Mouse (Mus musculus): Measurements from ENCODE around the gene Ggt6. TPM values are rescaled to one million over a fixed set of nuclear protein-coding genes. Genes with fewer than 3 reads are reported as not detected.

The Ggt6 gene
- polyA plus RNA-seq, 1 experiment from 2014 or later, result not detected

DNA sequence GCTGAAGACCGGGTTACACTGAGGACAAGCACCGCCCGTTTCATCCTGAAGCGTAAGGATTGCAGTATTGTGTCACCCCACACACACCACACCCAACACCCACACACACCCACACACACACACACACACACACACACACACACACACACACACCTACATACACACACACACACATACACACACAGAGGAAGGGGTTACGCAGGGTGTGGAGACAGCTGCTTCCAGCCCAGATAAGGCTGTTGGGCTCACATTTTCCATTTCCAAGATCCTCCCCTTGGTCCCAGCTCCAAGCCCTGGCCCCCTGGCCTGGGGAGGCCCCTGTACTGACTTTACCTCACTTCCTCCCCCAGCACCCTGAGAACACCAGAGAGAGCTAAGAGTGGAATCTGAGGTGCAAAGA, 18.7 kb upstream of the Ggt6 start:
- H3K36me3 ChIP-seq (ENCODE audit: control insufficient read depth, insufficient read depth, low read length), result no peaks in the 10 kb centered on the region
- H3K4me2 ChIP-seq (replicated peaks; ENCODE audit: low read depth, low read length), result no peak overlapping the region
- no peak overlapping the region for H3K27ac ChIP-seq (ENCODE audit: low read depth, low read length)
- no peaks in the 10 kb centered on the region; the same call in 1 of the 2 replicates for H3K27me3 ChIP-seq (ENCODE audit: control insufficient read depth, insufficient read depth, low read length)
- no peaks in the 10 kb centered on the region for H3K9me3 ChIP-seq (ENCODE audit: control insufficient read depth, low read length)
- no peak overlapping the region for H3K9ac ChIP-seq (ENCODE audit: low read depth, low read length)
- H3K4me3 ChIP-seq (ENCODE audit: low read depth, low read length), result no peak overlapping the region
- ATAC-seq (ENCODE audit: low FRiP score), result no peak
- DNase-seq (ENCODE audit: low spot score), result no peak
- H3K4me1 ChIP-seq (replicated peaks; ENCODE audit: control insufficient read depth, insufficient read depth, low read length), result peaks cover 3% of the 10 kb centered on the region; the same call in 1 of the 2 replicates
- WGBS, result 84% methylated on average over 4 of the region's 5 CpGs

DNA sequence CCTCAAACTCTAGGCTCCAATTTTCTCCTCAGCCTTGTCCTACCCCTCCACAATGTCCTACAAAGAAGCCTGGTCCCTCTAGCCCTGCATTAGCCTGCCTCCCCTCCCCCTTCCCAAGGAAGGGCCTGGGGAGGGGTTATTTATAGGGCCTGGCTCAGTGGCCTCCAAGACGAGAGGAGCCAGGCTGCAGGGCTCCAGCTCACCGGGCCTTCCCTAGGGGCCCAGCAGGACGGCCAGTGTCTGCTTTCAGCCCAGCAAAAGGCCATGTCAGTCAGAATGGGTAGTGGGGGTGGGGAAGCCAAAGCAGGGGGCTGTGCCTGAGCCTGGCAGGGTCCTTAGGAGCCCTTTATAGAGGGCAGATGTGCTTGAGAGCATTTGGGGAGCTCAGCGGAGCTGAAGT, 17.9 kb upstream of the Ggt6 start:
- 8% methylated on average over 4 of the region's 4 CpGs for WGBS
- Histone ChIP-seq H3K4me1 (replicated peaks; ENCODE audit: control insufficient read depth, insufficient read depth, low read length) (peaks cover 3% of the 10 kb centered on the region; the same call in 1 of the 2 replicates), H3K36me3 (ENCODE audit: control insufficient read depth, insufficient read depth, low read length) (no peaks in the 10 kb centered on the region), H3K4me3 (ENCODE audit: low read depth, low read length) (no peak overlapping the region), H3K27me3 (ENCODE audit: control insufficient read depth, insufficient read depth, low read length) (no peaks in the 10 kb centered on the region; the same call in 1 of the 2 replicates), H3K4me2 (replicated peaks; ENCODE audit: low read depth, low read length) (no peak overlapping the region), H3K9ac (ENCODE audit: low read depth, low read length) (0 out of 2 replicates have a peak overlapping the region, but pooled peaks have one; percentile 4), H3K9me3 (ENCODE audit: control insufficient read depth, low read length) (no peaks in the 10 kb centered on the region), H3K27ac (ENCODE audit: low read depth, low read length) (no peak overlapping the region)
- DNase-seq (ENCODE audit: low spot score) (no peak), ATAC-seq (ENCODE audit: low FRiP score) (no peak)

DNA sequence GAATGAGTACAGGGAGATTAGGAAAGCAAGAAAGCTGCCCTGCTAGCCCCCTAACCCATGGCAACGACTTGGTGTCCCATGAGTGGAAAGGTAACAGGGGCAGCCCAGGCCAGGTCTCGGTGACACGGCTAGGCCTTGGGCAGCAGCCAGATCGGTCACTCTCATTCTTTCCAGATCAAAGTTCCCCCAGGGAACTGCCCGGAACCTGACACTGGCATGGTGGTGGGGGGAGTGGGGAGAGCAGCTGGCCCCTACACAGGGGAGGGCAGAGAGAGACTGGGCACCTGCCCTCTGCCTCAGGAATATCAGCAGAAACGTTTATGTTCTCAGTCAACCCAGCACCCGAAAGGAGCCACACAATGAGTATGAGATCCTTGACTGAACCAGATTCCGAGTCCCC, 17.1 kb upstream of the Ggt6 start:
- DNase-seq (ENCODE audit: low spot score) (no peak), ATAC-seq (ENCODE audit: low FRiP score) (no peak)
- no peak overlapping the region for H3K9ac ChIP-seq (ENCODE audit: low read depth, low read length)
- H3K27me3 ChIP-seq (ENCODE audit: control insufficient read depth, insufficient read depth, low read length), result no peaks in the 10 kb centered on the region; the same call in 1 of the 2 replicates
- no peak overlapping the region for H3K27ac ChIP-seq (ENCODE audit: low read depth, low read length)
- H3K4me3 ChIP-seq (ENCODE audit: low read depth, low read length), result no peak overlapping the region
- H3K4me1 ChIP-seq (replicated peaks; ENCODE audit: control insufficient read depth, insufficient read depth, low read length), result peaks cover 3% of the 10 kb centered on the region; the same call in 1 of the 2 replicates
- 48% methylated on average over 8 of the region's 8 CpGs for WGBS
- H3K9me3 ChIP-seq (ENCODE audit: control insufficient read depth, low read length), result no peaks in the 10 kb centered on the region
- H3K36me3 ChIP-seq (ENCODE audit: control insufficient read depth, insufficient read depth, low read length), result no peaks in the 10 kb centered on the region
- H3K4me2 ChIP-seq (replicated peaks; ENCODE audit: low read depth, low read length), result no peak overlapping the region

DNA sequence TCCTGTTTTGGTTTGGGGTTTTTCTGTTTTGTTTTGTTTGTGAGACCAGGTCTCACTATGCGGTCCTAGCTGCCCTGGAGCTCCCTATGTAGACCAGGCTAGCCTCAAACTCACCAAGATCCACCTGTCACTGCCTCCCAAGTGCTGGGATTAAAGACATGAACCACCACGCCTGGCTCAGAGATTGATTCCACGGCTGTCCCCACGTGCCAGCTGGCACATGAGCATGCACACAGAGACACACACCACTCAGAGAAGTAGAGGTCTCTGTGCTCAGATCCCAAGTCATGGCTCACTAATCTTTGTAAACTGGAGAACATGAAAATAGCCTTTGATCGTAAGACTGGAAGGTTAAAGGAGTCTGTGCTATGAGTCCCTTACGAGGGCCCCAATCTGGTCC, 16.3 kb upstream of the Ggt6 start:
- Histone ChIP-seq H3K4me2 (replicated peaks; ENCODE audit: low read depth, low read length) (no peak overlapping the region), H3K4me3 (ENCODE audit: low read depth, low read length) (no peak overlapping the region), H3K27ac (ENCODE audit: low read depth, low read length) (no peak overlapping the region), H3K4me1 (replicated peaks; ENCODE audit: control insufficient read depth, insufficient read depth, low read length) (peaks cover 3% of the 10 kb centered on the region; the same call in 1 of the 2 replicates), H3K27me3 (ENCODE audit: control insufficient read depth, insufficient read depth, low read length) (no peaks in the 10 kb centered on the region; the same call in 1 of the 2 replicates), H3K9me3 (ENCODE audit: control insufficient read depth, low read length) (no peaks in the 10 kb centered on the region), H3K36me3 (ENCODE audit: control insufficient read depth, insufficient read depth, low read length) (no peaks in the 10 kb centered on the region), H3K9ac (ENCODE audit: low read depth, low read length) (no peak overlapping the region)
- 86% methylated on average over 6 of the region's 6 CpGs for WGBS
- ATAC-seq (ENCODE audit: low FRiP score), result no peak
- no peak for DNase-seq (ENCODE audit: low spot score)

DNA sequence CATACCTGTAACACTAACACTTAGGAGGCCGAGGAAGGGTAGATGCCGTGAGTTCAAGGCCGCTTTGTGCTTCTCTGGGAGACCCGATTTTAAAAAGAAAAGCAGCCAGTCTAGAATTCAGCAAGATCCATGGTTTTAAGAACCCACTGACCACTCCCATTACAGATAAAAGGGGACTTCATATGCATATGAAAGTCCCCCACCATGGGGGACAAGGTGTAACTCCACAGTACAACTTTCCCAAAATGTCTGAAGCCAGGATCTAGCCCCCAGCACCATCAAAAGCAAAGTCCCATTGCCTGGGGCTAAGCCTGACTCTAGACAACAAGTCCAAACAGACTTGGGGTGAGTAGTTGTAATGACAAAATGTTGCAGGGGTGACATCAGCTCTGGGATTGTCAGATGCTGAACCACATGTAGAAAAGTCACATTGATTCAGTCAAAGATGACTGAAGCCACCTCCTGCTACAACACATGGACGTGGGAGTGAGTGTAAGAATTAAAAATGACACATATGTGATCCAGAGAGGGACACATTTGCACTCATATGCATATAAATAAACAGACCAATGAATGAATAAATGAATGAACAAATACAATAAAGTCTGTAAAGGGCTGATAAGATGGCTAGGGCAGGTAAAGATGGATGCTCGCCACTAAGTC, 14.7 kb upstream of the Ggt6 start:
- H3K4me1 ChIP-seq (replicated peaks; ENCODE audit: control insufficient read depth, insufficient read depth, low read length), result peaks cover 3% of the 10 kb centered on the region; the same call in 1 of the 2 replicates
- no peak overlapping the region for H3K27ac ChIP-seq (ENCODE audit: low read depth, low read length)
- DNase-seq (ENCODE audit: low spot score), result no peak
- WGBS, result 85% methylated on average over 6 of the region's 6 CpGs
- H3K4me3 ChIP-seq (ENCODE audit: low read depth, low read length), result no peak overlapping the region
- no peaks in the 10 kb centered on the region for H3K36me3 ChIP-seq (ENCODE audit: control insufficient read depth, insufficient read depth, low read length)
- H3K9ac ChIP-seq (ENCODE audit: low read depth, low read length), result no peak overlapping the region
- no peaks in the 10 kb centered on the region for H3K9me3 ChIP-seq (ENCODE audit: control insufficient read depth, low read length)
- no peak for ATAC-seq (ENCODE audit: low FRiP score)
- H3K4me2 ChIP-seq (replicated peaks; ENCODE audit: low read depth, low read length), result no peak overlapping the region
- no peaks in the 10 kb centered on the region for H3K27me3 ChIP-seq (ENCODE audit: control insufficient read depth, insufficient read depth, low read length)

DNA sequence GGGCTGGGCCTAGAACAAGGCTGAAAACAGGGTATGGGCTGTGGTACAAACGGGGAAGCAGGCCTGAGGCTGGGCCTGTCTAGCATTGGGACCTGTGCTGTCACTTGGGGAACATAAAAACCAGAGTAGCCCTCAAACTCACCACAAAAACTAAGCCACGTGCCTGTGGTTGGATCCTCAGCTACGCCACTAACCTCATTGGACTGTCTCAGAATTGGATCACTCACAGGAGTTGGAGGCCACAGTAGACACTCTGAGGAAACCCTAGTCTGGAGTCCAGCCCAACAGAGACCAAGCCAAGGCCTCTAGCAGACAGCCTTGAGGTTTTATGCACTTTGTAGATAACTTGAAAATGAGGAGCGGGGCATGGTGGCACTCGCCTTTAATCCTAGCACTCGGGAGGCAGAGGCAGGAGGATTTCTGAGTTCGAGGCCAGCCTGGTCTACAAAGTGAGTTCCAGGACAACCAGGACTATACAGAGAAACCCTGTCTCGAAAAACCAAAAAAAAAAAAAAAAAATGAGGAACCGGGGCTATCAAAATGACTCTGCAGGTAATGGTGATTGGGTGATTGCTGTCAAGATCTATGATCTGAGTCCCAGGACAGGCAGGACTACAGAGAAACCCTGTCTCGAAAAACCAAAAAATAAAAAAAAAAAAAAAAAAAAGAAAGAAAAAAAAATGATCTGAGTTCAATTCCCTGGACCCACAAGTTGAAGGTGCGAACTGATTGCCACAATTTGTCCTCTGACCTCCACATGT, 13.6 kb upstream of the Ggt6 start:
- Histone ChIP-seq H3K27ac (ENCODE audit: low read depth, low read length) (no peak overlapping the region), H3K9me3 (ENCODE audit: control insufficient read depth, low read length) (no peaks in the 10 kb centered on the region), H3K9ac (ENCODE audit: low read depth, low read length) (no peak overlapping the region), H3K36me3 (ENCODE audit: control insufficient read depth, insufficient read depth, low read length) (no peaks in the 10 kb centered on the region), H3K4me2 (replicated peaks; ENCODE audit: low read depth, low read length) (no peak overlapping the region), H3K27me3 (ENCODE audit: control insufficient read depth, insufficient read depth, low read length) (no peaks in the 10 kb centered on the region), H3K4me1 (replicated peaks; ENCODE audit: control insufficient read depth, insufficient read depth, low read length) (peaks cover 3% of the 10 kb centered on the region; the same call in 1 of the 2 replicates), H3K4me3 (ENCODE audit: low read depth, low read length) (no peak overlapping the region)
- WGBS, result 85% methylated on average over 11 of the region's 11 CpGs
- ATAC-seq (ENCODE audit: low FRiP score) (no peak), DNase-seq (ENCODE audit: low spot score) (no peak)

DNA sequence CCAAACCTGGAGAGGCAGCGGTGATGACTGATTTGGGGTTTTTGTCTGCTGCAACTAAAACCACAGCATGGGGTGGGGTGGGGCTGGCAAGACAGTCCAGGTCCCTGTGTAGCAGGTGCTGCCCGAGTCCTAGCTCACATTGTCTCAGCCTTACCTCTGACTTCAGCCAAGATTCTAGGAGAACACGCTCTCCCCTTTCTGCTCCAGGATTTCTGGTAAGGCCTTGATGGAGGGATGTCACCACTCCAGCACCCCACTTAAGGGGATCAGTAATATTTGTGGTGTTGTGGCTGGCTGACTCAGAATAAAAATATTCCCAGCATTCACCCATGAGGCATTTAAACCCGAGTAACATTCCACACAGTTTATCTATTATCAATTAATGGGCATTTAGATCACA, 11.6 kb upstream of the Ggt6 start:
- H3K36me3 ChIP-seq (ENCODE audit: control insufficient read depth, insufficient read depth, low read length), result no peaks in the 10 kb centered on the region
- no peaks in the 10 kb centered on the region for H3K9me3 ChIP-seq (ENCODE audit: control insufficient read depth, low read length)
- H3K4me2 ChIP-seq (replicated peaks; ENCODE audit: low read depth, low read length), result no peak overlapping the region
- no peak overlapping the region for H3K4me3 ChIP-seq (ENCODE audit: low read depth, low read length)
- H3K27me3 ChIP-seq (ENCODE audit: control insufficient read depth, insufficient read depth, low read length), result no peaks in the 10 kb centered on the region
- DNase-seq (ENCODE audit: low spot score) (no peak), ATAC-seq (ENCODE audit: low FRiP score) (no peak)
- no peak overlapping the region for H3K9ac ChIP-seq (ENCODE audit: low read depth, low read length)
- H3K27ac ChIP-seq (ENCODE audit: low read depth, low read length), result no peak overlapping the region
- WGBS, result 87% methylated on average over 4 of the region's 4 CpGs
- H3K4me1 ChIP-seq (replicated peaks; ENCODE audit: control insufficient read depth, insufficient read depth, low read length), result no peaks in the 10 kb centered on the region

DNA sequence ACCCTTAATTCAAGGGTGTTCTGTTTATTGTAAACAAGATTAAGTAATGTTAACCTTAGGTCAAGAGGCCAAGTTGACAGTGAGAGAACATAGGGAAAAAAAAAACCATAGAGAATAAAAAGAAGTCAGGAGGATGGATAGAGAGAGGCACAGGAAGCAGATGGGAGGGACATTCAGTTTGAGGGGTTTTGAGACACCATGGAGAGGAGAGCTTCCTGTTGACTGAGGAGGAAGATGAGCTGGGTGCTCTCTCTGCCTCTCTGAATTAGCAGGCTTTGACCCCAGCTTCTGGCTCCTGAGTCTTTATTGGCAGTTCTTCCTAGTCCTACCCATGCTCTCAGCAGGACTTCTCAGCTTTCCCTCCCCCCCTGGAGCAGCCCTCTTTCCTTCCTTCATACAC, 10.1 kb upstream of the Ggt6 start:
- H3K4me1 ChIP-seq (replicated peaks; ENCODE audit: control insufficient read depth, insufficient read depth, low read length), result no peaks in the 10 kb centered on the region
- DNase-seq (ENCODE audit: low spot score) (no peak), ATAC-seq (ENCODE audit: low FRiP score) (no peak)
- H3K9me3 ChIP-seq (ENCODE audit: control insufficient read depth, low read length), result no peaks in the 10 kb centered on the region
- no peak overlapping the region for H3K27ac ChIP-seq (ENCODE audit: low read depth, low read length)
- no peaks in the 10 kb centered on the region for H3K27me3 ChIP-seq (ENCODE audit: control insufficient read depth, insufficient read depth, low read length)
- no peak overlapping the region for H3K9ac ChIP-seq (ENCODE audit: low read depth, low read length)
- H3K4me3 ChIP-seq (ENCODE audit: low read depth, low read length), result no peak overlapping the region
- no peak overlapping the region for H3K4me2 ChIP-seq (replicated peaks; ENCODE audit: low read depth, low read length)
- H3K36me3 ChIP-seq (ENCODE audit: control insufficient read depth, insufficient read depth, low read length), result no peaks in the 10 kb centered on the region

DNA sequence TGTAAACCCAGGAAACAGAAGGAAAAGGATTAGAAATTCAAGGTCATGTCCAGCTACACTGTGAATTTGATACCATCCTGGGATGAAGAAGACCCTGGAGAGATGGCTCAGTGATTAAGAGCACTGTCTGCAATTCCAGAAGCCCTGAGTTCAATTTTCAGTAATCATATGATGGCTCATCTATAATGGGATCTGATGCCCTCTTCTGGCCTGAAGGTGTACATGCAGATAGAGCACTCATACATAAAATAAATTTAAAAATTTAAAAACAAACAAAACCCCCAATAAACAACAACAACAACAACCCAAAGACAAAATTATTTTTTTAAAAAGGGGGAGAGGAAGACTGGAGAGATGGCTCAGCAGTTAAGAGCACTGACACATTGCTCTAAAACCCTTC, 8.4 kb upstream of the Ggt6 start:
- Histone ChIP-seq H3K4me2 (replicated peaks; ENCODE audit: low read depth, low read length) (no peak overlapping the region), H3K4me3 (ENCODE audit: low read depth, low read length) (no peak overlapping the region), H3K36me3 (ENCODE audit: control insufficient read depth, insufficient read depth, low read length) (no peaks in the 10 kb centered on the region), H3K9ac (ENCODE audit: low read depth, low read length) (no peak overlapping the region), H3K4me1 (replicated peaks; ENCODE audit: control insufficient read depth, insufficient read depth, low read length) (no peaks in the 10 kb centered on the region), H3K27ac (ENCODE audit: low read depth, low read length) (no peak overlapping the region), H3K9me3 (ENCODE audit: control insufficient read depth, low read length) (no peaks in the 10 kb centered on the region), H3K27me3 (ENCODE audit: control insufficient read depth, insufficient read depth, low read length) (no peaks in the 10 kb centered on the region)
- DNase-seq (ENCODE audit: low spot score), result no peak
- no peak for ATAC-seq (ENCODE audit: low FRiP score)

All from hindbrain, embryonic 11.5 days (tissue).